Mouse (Mus musculus) MEL (cell line): ENCODE results near the gene Tlx3. TPM values are rescaled to one million over a fixed set of nuclear protein-coding genes. Genes with fewer than 3 reads are reported as not detected.

Source experiments
- DNase-seq: peaks from one replicate; pipeline ENCODE4 v3.0.0; 2011; ENCODE audit warnings: low read depth, low spot score
- H3K27ac ChIP-seq: 2 replicates; pipeline ENCODE4 v1.5.1; 2012; ENCODE audit warnings: low read depth, mild to moderate bottlenecking, control low read depth, low read length, moderate library complexity; ENCODE audit not compliant: control insufficient read depth
- H3K27me3 ChIP-seq, 2 experiments: fragments of 150-350 bp in 1 of 2; sonication (generic) in 1 of 2; 2 replicates each; pipeline ENCODE4 v1.6.1; 2012; ENCODE audit warnings: low read length in 2 of 2, mild to moderate bottlenecking in 2 of 2, improper control_type of control experiment in 1 of 2, moderate library complexity in 1 of 2; ENCODE audit not compliant: insufficient read depth in 2 of 2, control insufficient read depth in 1 of 2
- H3K36me3 ChIP-seq, 2 experiments: 2 replicates each; pipeline ENCODE4 v1.6.1; 2012 to 2014; ENCODE audit warnings: low read length in 2 of 2, improper control_type of control experiment in 1 of 2, inconsistent platforms in 1 of 2, mild to moderate bottlenecking in 1 of 2; ENCODE audit not compliant: insufficient read depth in 2 of 2, control insufficient read depth in 1 of 2
- H3K4me1 ChIP-seq, 2 experiments: fragments of 150-350 bp in 1 of 2; sonication (generic) in 1 of 2; 2 replicates each; pipeline ENCODE4 v1.6.1; 2012; ENCODE audit warnings: low read length in 2 of 2, improper control_type of control experiment in 1 of 2, mild to moderate bottlenecking in 1 of 2; ENCODE audit not compliant: insufficient read depth in 2 of 2, control insufficient read depth in 1 of 2
- H3K4me3 ChIP-seq, 2 experiments: fragments of 150-350 bp in 1 of 2; sonication (generic) in 1 of 2; 2 replicates each; pipeline ENCODE4 v1.5.1; 2012; ENCODE audit warnings: low read depth in 2 of 2, low read length in 2 of 2, mild to moderate bottlenecking in 2 of 2, moderate library complexity in 2 of 2, control low read depth in 1 of 2, improper control_type of control experiment in 1 of 2; ENCODE audit not compliant: control insufficient read depth in 1 of 2, insufficient read depth in 1 of 2
- H3K79me2 ChIP-seq: 2 replicates; pipeline ENCODE4 v1.6.1; 2012; ENCODE audit warnings: mild to moderate bottlenecking, low read length, moderate library complexity; ENCODE audit not compliant: control insufficient read depth, poor library complexity, insufficient read depth
- H3K9ac ChIP-seq: 2 replicates; pipeline ENCODE4 v1.6.1; 2012; ENCODE audit warnings: low read depth, mild to moderate bottlenecking, control low read depth, low read length, moderate library complexity; ENCODE audit not compliant: control insufficient read depth, poor library complexity, severe bottlenecking
- H3K9me3 ChIP-seq: fragments of 150-350 bp; sonication (generic); replicated peaks from 2 replicates; pipeline ENCODE4 v1.6.1; 2012; ENCODE audit warnings: mild to moderate bottlenecking, low read length, improper control_type of control experiment, moderate library complexity; ENCODE audit not compliant: insufficient read depth
- BHLHE40 ChIP-seq: IDR thresholded peaks from 2 replicates; pipeline ENCODE4 v1.6.1; 2012; ENCODE audit warnings: low read depth, mild to moderate bottlenecking, inconsistent platforms, low read length, improper control_type of control experiment, borderline replicate concordance
- CTCF ChIP-seq, 3 experiments: IDR thresholded peaks in 2 of 3; conservative IDR thresholded peaks in 1 of 3; 2 replicates each; pipeline ENCODE4 v1.5.1; 2011 to 2012; ENCODE audit warnings: low read length in 3 of 3, low read depth in 2 of 3, mild to moderate bottlenecking in 2 of 3, improper control_type of control experiment in 1 of 3, inconsistent platforms in 1 of 3, mixed read lengths in 1 of 3, moderate library complexity in 1 of 3; ENCODE audit not compliant: control insufficient read depth in 1 of 3, insufficient read depth in 1 of 3, poor library complexity in 1 of 3, severe bottlenecking in 1 of 3
- ELF1 ChIP-seq: IDR thresholded peaks from 2 replicates; pipeline ENCODE4 v1.6.1; 2014; ENCODE audit warnings: low read depth, mild to moderate bottlenecking, inconsistent platforms, low read length, improper control_type of control experiment, moderate library complexity
- ETS1 ChIP-seq: IDR thresholded peaks from 2 replicates; pipeline ENCODE4 v1.6.1; 2012; ENCODE audit warnings: low read depth, mild to moderate bottlenecking, inconsistent platforms, low read length, improper control_type of control experiment, moderate library complexity
- GABPA ChIP-seq: IDR thresholded peaks from 2 replicates; pipeline ENCODE4 v1.6.1; 2012; ENCODE audit warnings: low read depth, mild to moderate bottlenecking, inconsistent platforms, low read length, improper control_type of control experiment, moderate library complexity
- KAT2A ChIP-seq: conservative IDR thresholded peaks from 2 replicates; pipeline ENCODE4 v1.6.1; 2012; ENCODE audit warnings: low read depth, low read length, improper control_type of control experiment, inconsistent platforms
- MXI1 ChIP-seq: IDR thresholded peaks from 2 replicates; pipeline ENCODE4 v1.6.1; 2011; ENCODE audit warnings: mild to moderate bottlenecking, low read depth, low read length, improper control_type of control experiment
- MYB ChIP-seq: IDR thresholded peaks from 2 replicates; pipeline ENCODE4 v1.6.1; 2011; ENCODE audit warnings: mild to moderate bottlenecking, low read depth, low read length, improper control_type of control experiment
- POLR2A ChIP-seq, 2 experiments: IDR thresholded peaks; 2 replicates each; pipeline ENCODE4 v1.6.1; 2011 to 2012; ENCODE audit warnings: low read length in 2 of 2, mild to moderate bottlenecking in 2 of 2, control low read depth in 1 of 2, improper control_type of control experiment in 1 of 2, low read depth in 1 of 2, moderate library complexity in 1 of 2; ENCODE audit not compliant: control insufficient read depth in 1 of 2, insufficient read depth in 1 of 2, poor library complexity in 1 of 2
- POLR2AphosphoS2 ChIP-seq: IDR thresholded peaks from 2 replicates; pipeline ENCODE4 v1.6.1; 2011; ENCODE audit warnings: low read length, improper control_type of control experiment
- POLR2AphosphoS5 ChIP-seq: IDR thresholded peaks from 2 replicates; pipeline ENCODE4 v1.6.1; 2012; ENCODE audit warnings: low read depth, borderline replicate concordance, mild to moderate bottlenecking, inconsistent platforms, low read length, moderate library complexity, mixed read lengths
- RAD21 ChIP-seq: IDR thresholded peaks from 2 replicates; pipeline ENCODE4 v1.6.1; 2011; ENCODE audit warnings: mild to moderate bottlenecking, low read depth, low read length, improper control_type of control experiment
- SIN3A ChIP-seq: IDR thresholded peaks from 2 replicates; pipeline ENCODE4 v1.6.1; 2012; ENCODE audit warnings: low read length, improper control_type of control experiment, inconsistent platforms
- SMC3 ChIP-seq: IDR thresholded peaks from 2 replicates; pipeline ENCODE4 v1.6.1; 2011; ENCODE audit warnings: low read depth, low read length, improper control_type of control experiment
- UBTF ChIP-seq: IDR thresholded peaks from 2 replicates; pipeline ENCODE4 v1.6.1; 2012; ENCODE audit warnings: low read depth, mild to moderate bottlenecking, inconsistent platforms, low read length, improper control_type of control experiment, moderate library complexity, borderline replicate concordance; ENCODE audit not compliant: insufficient read depth
- USF1 ChIP-seq: IDR thresholded peaks from 2 replicates; pipeline ENCODE4 v1.6.1; 2014; ENCODE audit warnings: low read depth, mild to moderate bottlenecking, inconsistent platforms, low read length, improper control_type of control experiment, moderate library complexity
- ZKSCAN1 ChIP-seq: IDR thresholded peaks from 2 replicates; pipeline ENCODE4 v1.6.1; 2012; ENCODE audit warnings: low read depth, mild to moderate bottlenecking, inconsistent platforms, low read length, improper control_type of control experiment, moderate library complexity
- ZMIZ1 ChIP-seq: IDR thresholded peaks from 2 replicates; pipeline ENCODE4 v1.6.1; 2012; ENCODE audit warnings: low read depth, mild to moderate bottlenecking, inconsistent platforms, low read length, improper control_type of control experiment, moderate library complexity
- ZNF384 ChIP-seq: IDR thresholded peaks from 2 replicates; pipeline ENCODE4 v1.6.1; 2012; ENCODE audit warnings: low read depth, mild to moderate bottlenecking, inconsistent platforms, low read length, improper control_type of control experiment
- polyA plus RNA-seq, 2 experiments: library from polyadenylated mRNA; stranded (reverse) in 1 of 2; unstranded in 1 of 2; fragments of >175 nt in 1 of 2; fragments of >200 nt in 1 of 2; gene quantifications; 2 replicates each; pipeline versions ENCODE4 v1.2.1 to v1.2.4; 2012; ENCODE audit warnings: low replicate concordance in 2 of 2, low read depth in 1 of 2; ENCODE audit not compliant: insufficient read length in 2 of 2, insufficient read depth in 1 of 2, missing spikeins in 1 of 2
- total RNA-seq: library from RNA; depleted of rRNA; stranded (reverse); fragments of 300-350 nt; gene quantifications from 2 replicates; pipeline ENCODE4 v1.2.3, GENCODE M21; 2012

Tlx3 gene
- total and polyA plus RNA-seq, 3 experiments: not detected

DNA sequence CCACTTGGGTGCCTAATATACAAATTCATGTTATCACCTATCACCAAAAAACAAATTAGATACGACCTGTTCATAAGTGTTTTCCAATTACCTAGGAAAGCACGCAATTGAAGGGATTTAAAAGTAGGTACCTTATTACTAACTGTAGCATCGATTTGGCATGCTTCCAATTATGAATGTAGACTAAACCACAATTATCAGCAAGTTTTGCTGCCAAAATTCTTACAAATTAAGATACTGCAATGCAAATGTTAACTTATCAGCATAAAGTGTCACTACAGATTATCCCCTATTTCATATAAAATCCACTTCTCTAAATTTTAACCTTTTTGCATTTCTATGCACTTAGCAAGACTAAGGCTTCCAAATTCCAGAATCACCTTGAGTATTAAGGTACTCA lies 48.9 kb downstream of the Tlx3 start (continued):
- no peak for TF ChIP-seq SMC3
- no peak for TF ChIP-seq ZKSCAN1
- TF ChIP-seq GABPA: no peak
- TF ChIP-seq ETS1: peak; percentile 88
- TF ChIP-seq ZNF384: no peak
- no peak for TF ChIP-seq BHLHE40
- TF ChIP-seq KAT2A: no peak; the same call in 1 of the 2 replicates
- TF ChIP-seq MXI1: no peak
- no peak for TF ChIP-seq RAD21
- no peak for TF ChIP-seq MYB
- TF ChIP-seq SIN3A: no peak

GRCm38 (mm10) chr11:33152997-33153396 lies 50.4 kb downstream of the Tlx3 start:
- TF ChIP-seq CTCF (IDR thresholded peaks at IDR 0.05 in 2 of 3, conservative IDR thresholded peaks at IDR 0.05 in 1 of 3; ENCODE audit: control insufficient read depth in 1 of 3, insufficient read depth in 1 of 3, low read depth in 2 of 3, low read length in 3 of 3, poor library complexity in 1 of 3, severe bottlenecking in 1 of 3) (no peak), POLR2AphosphoS5 (0 out of 2 replicates have a peak, but pooled peaks have one; percentile 14), MYB (0 out of 2 replicates have a peak, but pooled peaks have one; percentile 36), POLR2A (IDR thresholded peaks at IDR 0.05; ENCODE audit: control insufficient read depth in 1 of 2, insufficient read depth in 1 of 2, low read depth in 1 of 2, low read length in 2 of 2, poor library complexity in 1 of 2) (peak in 1 of 2 experiments; percentile 27; a peak in 1 of 4 replicates)
- Histone ChIP-seq H3K79me2 (peaks cover 9% of the 10 kb centered on the region), H3K27ac (no peak overlapping the region), H3K4me1 (peaks cover 2 to 7% of the 10 kb centered on the region in 2 experiments; a peak in 2 of 4 replicates), H3K27me3 (no peaks in the 10 kb centered on the region), H3K9ac (no peak overlapping the region), H3K9me3 (no peaks in the 10 kb centered on the region), H3K36me3 (peaks cover 53 to 56% of the 10 kb centered on the region in 2 experiments), H3K4me3 (no peak overlapping the region)
- no peak for DNase-seq

DNA sequence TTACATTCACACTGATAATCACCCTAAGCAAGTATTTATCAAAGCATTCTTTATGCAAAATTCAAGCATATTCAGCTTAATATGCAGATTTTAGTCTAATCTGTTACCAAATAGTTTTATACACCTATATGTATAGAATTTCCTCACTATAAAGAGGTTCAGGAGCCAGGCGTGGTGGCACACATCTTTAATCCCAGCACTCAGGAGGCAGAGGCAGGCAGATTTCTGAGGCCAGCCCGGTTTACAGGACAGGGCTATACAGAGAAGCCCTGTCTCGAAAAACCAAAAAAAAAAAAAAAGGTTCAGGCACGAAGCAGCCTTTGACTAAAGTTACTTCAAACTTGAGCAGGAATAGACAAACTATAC lies 51.6 kb downstream of the Tlx3 start:
- Histone ChIP-seq H3K4me1 (peaks cover 2 to 7% of the 10 kb centered on the region in 2 experiments; a peak in 2 of 4 replicates), H3K36me3 (peaks cover 42 to 45% of the 10 kb centered on the region in 2 experiments), H3K27ac (no peak overlapping the region), H3K4me3 (no peak overlapping the region), H3K9me3 (no peaks in the 10 kb centered on the region), H3K9ac (no peak overlapping the region), H3K27me3 (no peaks in the 10 kb centered on the region), H3K79me2 (peaks cover 3% of the 10 kb centered on the region; the same call in 1 of the 2 replicates)
- no peak for DNase-seq
- TF ChIP-seq USF1: no peak
- no peak for TF ChIP-seq SMC3
- TF ChIP-seq ZMIZ1: no peak
- peak; percentile 11; the same call in 1 of the 2 replicates for TF ChIP-seq POLR2AphosphoS5
- TF ChIP-seq POLR2AphosphoS2: no peak
- no peak for TF ChIP-seq ETS1
- TF ChIP-seq SIN3A: no peak
- no peak for TF ChIP-seq ELF1
- no peak for TF ChIP-seq UBTF
- TF ChIP-seq POLR2A (IDR thresholded peaks at IDR 0.05; ENCODE audit: control insufficient read depth in 1 of 2, insufficient read depth in 1 of 2, low read depth in 1 of 2, low read length in 2 of 2, poor library complexity in 1 of 2): peak in 1 of 2 experiments; percentile 55; a peak in 2 of 4 replicates
